Mouse (Mus musculus) retina, adult 2 months (tissue): ENCODE results near the gene Dbndd1.
"Not testable (repeated sequence)": the region's sequence is repeated elsewhere in the genome, so short reads cannot be mapped to it uniquely, and the experiment has no call there.

Experiments used
- DNase-seq: peaks from one replicate; pipeline ENCODE4 v3.0.0-alpha.2; 2012; ENCODE audit warnings: low read depth, low spot score

Gene Dbndd1

DNA sequence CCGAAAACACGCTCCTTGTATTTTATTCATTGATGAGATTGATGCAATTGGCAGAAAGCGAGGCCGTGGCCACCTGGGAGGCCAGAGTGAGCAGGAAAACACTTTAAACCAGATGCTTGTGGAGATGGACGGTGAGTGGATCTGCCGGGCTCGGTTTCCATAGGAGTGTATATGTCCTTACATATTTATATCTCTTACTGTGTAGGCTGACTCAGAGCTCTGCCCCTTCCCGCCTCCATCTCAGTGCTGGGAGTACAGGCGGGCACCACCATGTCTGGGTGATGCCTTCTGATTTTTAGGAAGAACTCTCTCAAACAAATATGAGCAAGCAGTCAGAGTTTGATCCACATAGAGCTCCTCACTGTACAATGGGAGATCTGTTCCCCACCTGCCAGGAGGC is 22.4 kb downstream of the Dbndd1 start:
- DNase-seq, result no peak

- no peak for DNase-seq
Observed at GRCm38 (mm10) chr8:123491280-123492075, 23.8 kb downstream of the Dbndd1 start.

DNA sequence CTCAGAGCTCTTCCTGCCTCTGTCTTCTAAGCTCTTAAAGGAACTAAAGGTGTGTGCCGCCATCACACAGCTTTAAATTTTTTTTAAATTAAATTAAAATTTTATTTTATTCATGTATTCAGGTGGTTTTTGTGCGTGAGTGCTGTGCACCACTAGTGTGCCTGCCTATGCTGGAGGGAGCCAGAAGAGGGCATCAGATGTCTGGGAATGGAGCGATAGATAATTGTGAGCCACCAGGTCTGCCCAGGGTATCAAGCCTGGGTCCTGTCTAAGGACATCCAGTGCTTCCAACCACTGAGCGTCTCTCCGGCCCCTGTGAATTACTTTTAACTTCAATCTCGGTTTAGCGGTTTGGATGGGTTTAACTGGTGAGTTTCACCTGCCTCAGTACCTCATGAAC is 32.6 kb downstream of the Dbndd1 start:
- DNase-seq, result no peak

GRCm38 (mm10) chr8:123478456-123479218 is 36.6 kb downstream of the Dbndd1 start:
- DNase-seq, result peak; percentile 11

DNA sequence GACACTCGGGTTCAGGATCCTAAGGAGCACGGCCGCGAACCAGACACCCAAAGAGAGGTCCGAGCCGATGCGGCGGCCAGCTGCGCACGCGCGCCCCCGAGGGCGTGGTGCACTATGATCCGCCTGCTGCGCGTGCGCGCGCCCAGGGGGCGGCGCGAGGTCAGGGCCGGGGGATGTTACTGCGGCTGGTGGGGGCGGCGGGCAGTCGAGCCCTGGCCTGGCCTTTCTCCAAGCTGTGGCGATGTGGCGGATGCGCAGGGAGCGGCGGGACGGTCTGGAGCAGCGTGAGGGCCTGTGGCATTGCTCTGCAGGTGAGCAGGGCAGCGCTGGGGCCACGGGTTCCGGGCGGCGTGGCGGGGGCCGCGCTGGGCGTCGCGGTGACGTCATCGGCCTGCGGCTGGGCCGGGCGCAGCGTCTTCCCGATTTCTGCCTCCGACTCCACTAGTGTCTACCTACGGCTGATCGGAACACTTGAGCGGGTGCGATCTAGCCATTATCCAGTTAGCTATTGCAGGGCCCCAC is 37.5 kb downstream of the Dbndd1 start, which contains the start of gene Afg3l1:
Gene Afg3l1 (plus strand): TSS at position 167 of the 522 bp plus-strand sequence.
- DNase-seq, result peak; percentile 78

- no peak for DNase-seq
Observed at GRCm38 (mm10) chr8:123476911-123477736, 38.1 kb downstream of the Dbndd1 start.

DNA sequence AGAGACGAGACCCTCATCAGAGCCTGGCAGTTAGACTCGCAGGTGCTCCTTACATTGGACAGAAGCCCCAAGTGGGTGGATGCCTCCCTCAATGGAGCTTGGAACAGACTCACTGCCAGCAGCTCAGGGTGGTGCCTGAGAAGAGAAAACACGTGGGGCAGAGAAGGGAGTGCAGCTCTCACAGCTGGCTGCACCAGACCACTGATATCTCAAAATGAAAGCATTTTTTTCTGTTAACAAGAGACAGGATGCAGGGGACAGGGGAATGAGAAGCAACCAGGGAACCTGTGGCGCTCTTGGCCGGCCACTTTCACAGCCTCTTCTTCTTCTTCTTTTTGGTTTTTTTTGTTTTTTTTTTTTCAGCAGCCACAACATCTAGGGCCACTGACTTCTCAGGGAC is 40.7 kb downstream of the Dbndd1 start:
- not testable (repeated sequence) for DNase-seq

DNA sequence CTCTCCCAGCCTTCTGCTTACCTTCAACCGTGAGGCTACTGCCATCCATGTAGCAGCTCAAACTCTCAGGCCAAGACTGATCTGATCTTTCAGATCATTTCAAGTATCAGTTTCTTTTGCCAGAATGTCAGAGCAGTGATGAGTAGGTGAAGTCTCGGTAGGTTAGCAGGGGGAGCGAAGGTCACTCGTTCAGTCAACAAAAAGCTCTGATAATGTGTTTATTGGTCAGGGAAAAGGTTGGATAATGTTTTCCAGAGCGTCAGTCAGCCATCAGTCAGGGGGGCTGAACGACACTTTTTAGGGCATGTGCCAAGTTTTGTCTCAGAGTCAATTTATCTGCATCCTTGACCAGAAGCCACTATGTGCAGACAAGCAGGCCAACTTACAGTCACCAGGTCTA is 42.3 kb downstream of the Dbndd1 start:
- not testable (repeated sequence) for DNase-seq

DNA sequence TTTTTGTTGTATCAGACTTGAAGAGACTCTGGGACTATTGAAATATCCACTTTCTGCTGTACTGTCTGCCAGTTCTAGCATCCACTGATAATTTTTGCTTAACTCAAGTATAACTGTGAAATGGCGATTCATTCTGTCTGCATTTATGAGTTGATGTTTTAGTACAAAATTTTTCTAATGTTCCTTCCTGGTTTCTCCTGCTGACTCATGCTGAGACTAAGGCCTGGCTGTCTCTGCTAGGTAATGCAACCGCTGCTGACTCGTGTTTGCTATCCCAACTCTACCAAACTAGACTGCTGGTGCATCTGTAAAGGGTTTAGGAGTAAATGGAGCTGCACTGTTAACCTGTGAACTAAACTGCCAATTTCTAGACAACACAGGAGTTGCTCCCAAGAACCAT is 47.8 kb downstream of the Dbndd1 start:
- DNase-seq, result no peak

DNA sequence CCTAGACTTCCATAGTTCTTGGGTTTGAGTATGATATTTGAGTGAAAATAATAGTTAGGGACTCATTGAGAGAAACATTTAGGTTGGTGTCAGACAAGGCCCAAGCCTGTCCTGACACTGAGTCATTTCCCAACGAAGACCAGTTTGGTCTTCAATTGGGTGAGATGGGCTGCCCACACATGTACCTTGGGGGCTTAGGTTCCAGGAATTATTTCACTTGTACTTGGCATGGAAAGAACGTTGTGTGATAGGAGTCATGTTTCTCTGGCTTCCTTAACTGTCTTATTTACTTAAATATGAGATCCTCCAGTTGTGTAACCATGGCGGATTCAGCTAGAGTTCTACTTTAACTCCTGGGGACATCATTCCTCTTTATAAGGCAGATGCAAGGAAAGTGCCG is 51.6 kb downstream of the Dbndd1 start:
- no peak for DNase-seq
